Mouse (Mus musculus) inflammation-experienced regulatory T-cells (primary cell): ENCODE measurements around the gene Cct3. TPM values are rescaled to one million over a fixed set of nuclear protein-coding genes. Genes with fewer than 3 reads are reported as not detected.

Source experiments
- polyA plus RNA-seq, 2 experiments: library from polyadenylated mRNA; unstranded; fragments of 100-300 nt; shearing (Covaris generic); gene quantifications; one replicate each; pipeline ENCODE4 v1.2.1; 2017

Cct3 gene
- 100 to 1,000 TPM; 327 to 346 TPM for polyA plus RNA-seq

GRCm38 (mm10) chr3:88296561-88297318 is at the start of gene Cct3, which contains the start of gene Tsacc:
Gene Cct3, plus strand, starts transcription at chr3:88297116.
Gene Tsacc, minus strand, starts transcription at chr3:88296999.

GRCm38 (mm10) chr3:88254268-88254926 is 42.5 kb upstream of the Cct3 start, which contains the start of gene Rhbg:
Gene Rhbg, minus strand, starts transcription at chr3:88254709.

DNA sequence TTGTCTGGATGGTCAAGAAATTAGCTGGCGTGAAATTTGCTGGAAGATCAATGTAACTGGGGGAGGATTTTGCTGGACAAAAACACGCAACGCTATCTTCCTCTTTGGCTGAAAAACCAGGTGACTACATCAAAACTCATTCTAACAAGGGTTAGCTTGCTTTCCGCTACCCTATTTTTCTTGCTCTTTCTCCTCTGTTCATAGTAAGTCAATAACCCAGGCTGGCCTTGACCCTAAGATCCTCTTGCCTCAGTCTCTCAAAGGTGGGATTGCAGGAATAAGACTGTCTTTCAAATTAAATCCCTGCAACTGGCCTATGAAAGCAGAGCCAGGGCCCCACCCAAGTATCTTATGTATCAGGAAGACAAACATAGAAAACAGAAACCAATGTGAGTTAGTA is 9.8 kb upstream of the Cct3 start, which contains the start of gene Gm38392:
Gm38392 (minus strand) TSS at position 101 of the 400 bp plus-strand sequence.

DNA sequence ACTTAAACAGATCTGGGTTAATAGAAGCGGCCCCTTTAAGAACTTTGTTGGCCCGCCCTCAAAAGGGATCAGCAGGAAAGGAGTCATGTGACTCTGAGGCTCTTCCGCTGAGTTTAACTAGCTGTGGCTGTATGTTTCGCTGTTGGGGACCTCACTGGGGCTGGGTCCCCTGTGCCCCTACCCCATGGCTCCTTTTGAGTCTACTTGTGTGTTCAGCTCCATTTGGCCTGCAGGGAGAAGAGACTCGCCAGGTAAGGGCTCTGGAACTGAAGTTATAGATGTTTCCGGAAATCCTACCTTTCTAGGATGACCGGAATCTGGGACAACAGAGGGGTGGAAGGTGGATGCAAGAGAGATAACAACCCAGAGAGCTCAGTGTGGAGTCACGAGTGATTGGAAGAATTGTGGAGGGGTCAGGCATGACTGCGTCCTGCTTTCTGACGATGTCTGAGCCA is 28.1 kb downstream of the Cct3 start, which contains the start of gene Glmp:
Glmp (plus strand) TSS at position 73 of the 455 bp plus-strand sequence.

DNA sequence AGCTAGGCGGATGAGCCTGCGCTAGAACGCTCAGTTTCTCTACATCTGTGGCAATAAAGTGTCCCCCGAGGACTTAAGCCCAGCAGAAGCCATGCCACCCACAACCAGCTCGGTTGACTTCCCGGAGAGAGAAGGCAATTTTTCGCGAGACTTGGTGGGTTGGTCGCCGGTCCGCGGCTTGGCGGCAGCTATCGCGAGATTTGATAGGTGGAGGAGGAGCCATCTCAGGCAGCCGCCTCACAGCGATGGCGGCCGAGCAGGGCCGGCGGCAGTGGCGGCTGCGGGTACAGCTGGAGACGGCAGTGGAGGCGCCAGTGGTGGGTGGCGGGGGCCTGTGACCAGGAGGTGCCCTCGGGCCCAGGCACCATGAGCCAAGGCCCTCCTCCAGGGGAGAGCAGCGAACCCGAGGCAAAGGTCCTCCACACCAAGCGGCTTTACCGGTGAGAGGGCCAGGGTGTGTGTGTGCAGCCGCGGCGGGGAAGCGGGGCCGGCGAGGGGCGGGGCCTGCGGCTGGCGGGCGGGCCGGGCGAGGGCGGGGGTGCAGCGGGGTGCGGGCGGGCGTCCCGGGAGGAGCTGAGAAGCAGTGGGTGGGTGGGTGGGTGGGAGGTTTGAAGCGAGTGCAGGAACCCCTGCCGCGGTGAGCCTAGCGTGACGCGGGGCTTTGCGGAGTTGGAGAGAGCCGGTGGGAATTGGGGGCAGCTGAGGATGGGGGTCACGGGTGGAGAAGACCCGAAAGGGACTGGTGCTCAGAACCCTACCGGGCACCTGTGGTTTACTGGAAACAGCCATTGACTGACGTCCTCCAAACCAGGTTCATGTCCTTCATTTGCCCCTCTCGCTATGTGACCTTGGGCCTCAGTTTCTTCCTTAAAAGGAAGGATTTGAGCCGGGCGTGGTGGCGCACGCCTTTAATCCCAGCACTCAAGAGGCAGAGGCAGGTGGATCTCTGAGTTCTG is 39.4 kb downstream of the Cct3 start, which contains the start of the genes Tmem79 and Smg5:
Tmem79 (minus strand) TSS at position 91 of the 956 bp plus-strand sequence.
Smg5 (plus strand) TSS at position 203 of the 956 bp plus-strand sequence.

DNA sequence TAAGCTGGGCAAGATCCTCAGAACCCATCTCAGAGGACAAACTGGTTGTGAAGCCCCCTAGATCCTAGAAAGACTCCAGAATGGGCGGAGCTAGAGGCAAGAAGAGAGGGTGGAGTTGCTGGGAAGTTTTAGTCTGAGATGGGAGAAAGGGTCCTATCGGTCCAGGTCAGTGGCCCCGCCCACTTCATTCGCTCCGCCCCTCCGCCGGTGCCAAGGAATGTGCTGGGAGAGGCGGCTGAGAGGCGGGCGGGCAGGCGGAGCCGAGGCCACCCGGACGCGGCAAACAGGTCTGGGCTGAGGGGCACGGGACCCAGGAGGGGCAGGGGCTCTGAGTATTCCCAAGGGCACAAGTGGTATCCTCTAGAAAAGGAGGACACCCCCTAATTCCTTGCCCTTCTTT is 67.4 kb downstream of the Cct3 start, which contains the start of gene Paqr6:
Paqr6 (plus strand) TSS at position 248 of the 400 bp plus-strand sequence.

Other genes starting within 250 kb of the Cct3 start
- 10 to 100 TPM; 80.8 to 88.9 TPM for gene Naxe, start 238.6 kb upstream of the Cct3 start, polyA plus RNA-seq
- gene Ttc24, start 218.8 kb upstream of the Cct3 start, polyA plus RNA-seq: 1 to 10 TPM in 1 of 2 experiments, not detected in 1; 1.5 TPM
- gene Iqgap3, start 215.1 kb upstream of the Cct3 start, polyA plus RNA-seq: 1 to 10 TPM in 1 of 2 experiments, under 1 TPM in 1; 0.69 to 3.5 TPM
- 10 to 100 TPM; 95.1 to 98.4 TPM for gene Mef2d, start 154.7 kb upstream of the Cct3 start, polyA plus RNA-seq
- gene Rhbg, start 42.4 kb upstream of the Cct3 start, polyA plus RNA-seq: under 1 TPM in 1 of 2 experiments, not detected in 1; 0.39 TPM
- gene Gm38392, start 9.9 kb upstream of the Cct3 start, polyA plus RNA-seq: under 1 TPM in 1 of 2 experiments, not detected in 1; 0.31 TPM
- 10 to 100 TPM in 1 of 2 experiments, 1 to 10 TPM in 1; 8.3 to 15.6 TPM for gene Tsacc, start 117 bp upstream of the Cct3 start, polyA plus RNA-seq
- gene Glmp, start 27.9 kb downstream of the Cct3 start, polyA plus RNA-seq: 100 to 1,000 TPM; 342 to 357 TPM
- 1 to 10 TPM in 1 of 2 experiments, under 1 TPM in 1; 0.96 to 2.8 TPM for gene Tmem79, start 39.0 kb downstream of the Cct3 start, polyA plus RNA-seq
- gene Smg5, start 39.1 kb downstream of the Cct3 start, polyA plus RNA-seq: 10 to 100 TPM; 38.2 to 49.1 TPM
- gene Paqr6, start 67.5 kb downstream of the Cct3 start, polyA plus RNA-seq: 1 to 10 TPM; 1.1 to 3.0 TPM
- gene Bglap3, start 75.6 kb downstream of the Cct3 start, polyA plus RNA-seq: 10 to 100 TPM in 1 of 2 experiments, not detected in 1; 82.5 TPM
- 1 to 10 TPM in 1 of 2 experiments, not detected in 1; 4.1 TPM for gene Bglap2, start 81.6 kb downstream of the Cct3 start, polyA plus RNA-seq
- gene Bglap, start 87.3 kb downstream of the Cct3 start, polyA plus RNA-seq: 1 to 10 TPM in 1 of 2 experiments, not detected in 1; 2.4 TPM
- 10 to 100 TPM; 36.0 to 42.7 TPM for gene Pmf1, start 113.2 kb downstream of the Cct3 start, polyA plus RNA-seq
- 10 to 100 TPM; 18.5 to 25.3 TPM for gene Slc25a44, start 128.0 kb downstream of the Cct3 start, polyA plus RNA-seq
- 100 to 1,000 TPM in 1 of 2 experiments, 10 to 100 TPM in 1; 36.5 to 227 TPM for gene Sema4a, start 164.1 kb downstream of the Cct3 start, polyA plus RNA-seq
- gene Lmna, start 212.8 kb downstream of the Cct3 start, polyA plus RNA-seq: 10 to 100 TPM; 19.0 to 26.0 TPM
- gene Mex3a, start 235.3 kb downstream of the Cct3 start, polyA plus RNA-seq: under 1 TPM; 0.24 to 0.40 TPM